Mouse (Mus musculus) heart, postnatal 4 days (tissue): ENCODE measurements around the gene Spdl1. TPM values are rescaled to one million over a fixed set of nuclear protein-coding genes. Genes with fewer than 3 reads are reported as not detected.

Source experiments
- total RNA-seq, 2 experiments: library from RNA; stranded (reverse); gene quantifications; 2 replicates each; pipeline ENCODE4 v1.2.3; 2021

Gene Spdl1
- total RNA-seq, 2 experiments from 2014 or later, result 10.7 to 13.0 TPM

Other genes starting within 250 kb of the Spdl1 start
- 1 to 10 TPM; 1.4 to 1.7 TPM for gene Dock2, start 49.7 kb downstream of the Spdl1 start, total RNA-seq